Mouse (Mus musculus) erythroblast, embryonic 14.5 days (primary cell): ENCODE data around the gene Slk.

ENCODE experiments used
- GATA1 ChIP-seq: IDR thresholded peaks from 2 replicates; pipeline ENCODE4 v1.6.1; 2012; ENCODE audit warnings: low read length, inconsistent platforms, mixed read lengths
- TAL1 ChIP-seq: IDR thresholded peaks from 3 replicates; pipeline ENCODE4 v1.6.1; 2012; ENCODE audit warnings: low read length, inconsistent platforms, mixed read lengths

- TF ChIP-seq GATA1: no peak
- no peak for TF ChIP-seq TAL1
Observed at GRCm38 (mm10) chr19:47650366-47651159, 71.1 kb downstream of the Slk start.
